Mouse (Mus musculus): ENCODE results near the gene Slc25a11.

The Slc25a11 gene

DNA sequence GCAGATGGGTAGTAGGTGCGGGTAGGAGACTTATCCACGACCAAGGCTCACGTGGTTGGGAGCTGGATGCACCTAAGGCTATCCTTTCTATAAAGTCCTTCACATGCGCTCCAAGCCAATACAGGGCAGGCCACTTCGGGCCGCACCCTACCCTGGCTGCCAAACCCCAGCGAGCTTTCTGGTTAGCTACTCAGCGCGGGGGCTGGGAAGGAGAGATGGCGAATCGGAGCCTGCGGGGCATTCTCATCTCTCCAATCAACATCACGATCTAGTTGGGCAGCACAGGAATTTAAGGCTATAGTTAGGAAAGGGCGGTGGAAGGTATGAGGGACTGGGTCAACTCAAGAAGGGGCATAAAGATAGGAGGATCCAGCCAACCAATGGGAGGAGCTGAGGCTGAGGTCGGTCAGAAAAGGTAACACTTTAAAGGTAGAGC, 21.1 kb upstream of the Slc25a11 start:
- DNase-seq (ENCODE audit: low spot score in 2 of 2) = no peak

DNA sequence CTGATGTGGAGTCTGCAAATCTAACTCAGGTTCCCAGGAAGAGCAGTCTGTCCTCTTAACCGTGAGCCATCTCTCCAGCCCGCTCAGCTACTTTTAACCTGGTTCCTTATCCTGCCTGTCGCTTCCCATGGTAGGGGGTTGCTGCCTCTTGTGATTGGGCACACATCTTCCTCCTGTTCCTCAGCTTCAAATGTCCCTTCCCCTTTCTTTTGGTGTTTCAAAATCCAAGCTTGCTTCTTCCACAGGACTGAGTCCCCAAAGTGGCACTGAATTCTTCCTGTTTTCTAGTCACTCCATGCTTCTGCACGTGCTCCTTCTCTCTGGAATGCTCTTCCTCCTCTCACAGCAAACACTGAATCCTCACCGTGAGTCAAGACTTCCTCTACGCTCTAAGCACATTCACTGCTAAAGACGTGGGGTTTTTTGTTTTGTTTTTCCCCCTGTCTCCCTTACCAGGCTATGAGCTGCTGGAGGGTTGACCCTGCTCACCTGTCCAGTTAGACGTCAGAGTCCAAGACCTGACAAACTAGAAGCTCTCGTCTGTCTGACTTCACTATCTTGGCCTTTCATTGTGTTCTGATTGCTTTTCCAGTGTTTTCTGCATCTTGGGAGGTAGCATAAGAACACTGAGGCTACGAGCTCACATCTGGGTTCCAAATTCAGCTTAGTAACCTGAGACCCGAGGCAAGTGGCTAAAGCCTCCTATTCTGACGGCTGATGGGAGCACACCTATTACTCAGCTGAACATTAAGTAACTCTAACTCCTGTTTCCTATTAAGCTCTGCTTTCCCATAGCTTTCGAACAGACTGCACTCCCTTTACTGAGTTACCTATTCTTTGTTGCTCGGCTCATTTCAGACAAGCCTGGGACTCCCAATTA, 20.2 kb upstream of the Slc25a11 start:
- DNase-seq (ENCODE audit: low spot score in 2 of 2) = no peak

DNA sequence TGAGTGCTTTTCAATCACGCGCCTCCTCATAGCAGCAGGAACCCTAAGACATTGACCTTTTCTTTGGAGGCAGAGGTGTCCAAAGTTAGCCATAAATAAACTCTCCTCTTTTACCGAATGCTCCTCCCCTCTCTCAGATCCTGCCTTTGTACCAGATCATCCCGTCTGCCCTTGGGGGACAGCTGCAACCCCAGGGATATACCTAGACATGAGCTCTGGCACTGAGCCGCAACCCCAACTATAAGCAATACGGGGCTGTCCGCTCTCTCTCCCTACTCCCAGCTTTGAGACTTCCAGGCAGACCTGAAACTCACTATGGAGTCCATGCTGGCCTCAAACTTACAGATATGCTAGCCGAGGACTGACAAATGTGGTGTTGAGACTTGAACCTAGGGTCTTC, 19.4 kb upstream of the Slc25a11 start:
- DNase-seq (ENCODE audit: low spot score in 2 of 2) = no peak

DNA sequence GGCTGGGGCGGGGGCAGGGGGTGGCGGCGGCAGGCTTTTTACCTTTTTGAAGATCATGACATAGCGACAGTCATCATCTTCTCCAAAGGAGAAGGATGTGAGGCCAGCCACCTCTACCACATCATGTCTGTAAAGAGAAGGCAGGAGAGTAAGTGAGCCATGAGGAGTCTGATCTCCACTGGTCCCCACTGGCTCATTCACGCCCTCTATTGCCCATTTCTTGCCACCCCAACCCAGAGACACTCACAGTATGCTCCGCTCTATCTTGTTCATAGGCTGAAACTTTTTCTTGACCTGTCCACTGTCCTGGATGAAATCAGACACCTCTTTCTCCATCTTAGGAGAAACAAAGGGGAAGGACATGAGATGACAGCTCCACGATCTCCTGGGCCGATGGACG, 17.5 kb upstream of the Slc25a11 start:
- no peak for DNase-seq (ENCODE audit: low spot score in 2 of 2)

DNA sequence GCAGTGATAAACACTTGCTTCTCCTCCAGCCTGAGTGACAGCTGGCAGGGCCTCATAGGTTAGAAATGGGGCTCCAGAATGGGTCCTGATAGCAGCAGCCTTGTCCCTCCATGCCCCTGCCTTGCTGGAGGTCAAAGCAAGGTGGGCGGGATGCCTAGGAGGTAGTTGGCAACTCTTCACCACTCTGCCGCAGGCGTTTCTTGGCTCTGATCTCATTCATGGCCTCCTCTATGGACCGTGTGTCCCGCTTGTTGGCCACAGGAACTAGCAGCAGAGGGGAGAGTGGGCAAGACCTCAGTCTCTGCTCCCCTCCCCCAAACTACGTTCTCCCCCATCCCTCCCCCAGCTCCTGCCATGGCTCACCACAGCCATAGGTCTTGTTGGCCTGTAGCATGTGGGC, 16.7 kb upstream of the Slc25a11 start:
- no peak for DNase-seq (ENCODE audit: low spot score in 2 of 2)

DNA sequence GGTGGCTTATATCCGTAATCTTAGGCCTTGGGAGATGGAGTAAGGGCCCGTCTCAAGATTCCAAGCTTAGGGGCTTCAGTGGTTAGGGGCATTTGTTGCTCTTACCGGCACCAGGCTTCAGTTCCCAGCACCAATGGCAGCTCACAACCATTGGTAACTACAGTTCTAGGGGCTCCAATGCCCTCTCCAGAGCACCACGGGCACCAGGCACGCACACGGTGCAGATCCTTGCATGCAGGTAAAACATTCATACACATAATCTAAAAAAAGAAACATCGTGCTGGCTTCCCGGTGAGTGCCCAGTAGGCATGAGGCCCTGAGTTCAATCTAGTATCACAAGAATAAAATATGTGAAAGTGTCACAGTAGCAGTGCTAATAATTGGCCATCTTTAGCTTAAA, 15.8 kb upstream of the Slc25a11 start:
- DNase-seq (ENCODE audit: low spot score in 2 of 2) = no peak

DNA sequence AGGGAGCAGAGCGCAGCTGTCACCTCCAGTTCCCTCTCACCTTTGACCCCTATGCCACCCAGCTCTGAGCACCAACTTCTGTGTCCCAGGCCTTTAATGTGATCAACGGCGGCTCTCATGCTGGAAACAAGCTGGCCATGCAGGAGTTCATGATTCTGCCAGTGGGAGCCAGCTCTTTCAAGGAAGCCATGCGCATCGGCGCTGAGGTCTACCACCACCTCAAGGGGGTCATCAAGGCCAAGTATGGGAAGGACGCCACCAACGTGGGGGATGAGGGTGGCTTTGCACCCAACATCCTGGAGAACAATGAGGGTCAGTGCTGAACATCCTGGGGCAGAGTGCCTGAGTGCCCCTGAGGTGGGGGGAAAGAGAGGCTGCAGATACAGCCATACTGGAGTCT, 13.3 kb upstream of the Slc25a11 start:
- DNase-seq (ENCODE audit: low spot score in 2 of 2) = no peak

DNA sequence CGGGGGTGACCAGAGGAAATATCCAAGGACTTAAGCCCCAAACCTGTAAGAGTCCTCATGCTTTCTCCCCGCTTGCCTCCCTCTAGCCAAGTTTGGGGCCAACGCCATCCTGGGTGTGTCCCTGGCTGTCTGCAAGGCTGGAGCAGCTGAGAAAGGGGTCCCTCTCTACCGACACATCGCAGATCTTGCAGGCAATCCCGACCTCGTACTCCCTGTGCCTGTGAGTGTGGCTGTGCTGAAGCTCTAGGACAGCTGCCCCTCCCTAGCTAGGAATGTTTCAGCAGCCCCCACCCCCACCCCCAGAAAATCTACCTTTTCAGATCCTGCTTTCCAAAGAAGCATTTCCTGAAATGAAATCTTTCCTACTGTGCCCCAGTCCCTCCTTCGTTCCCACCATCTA, 11.7 kb upstream of the Slc25a11 start:
- DNase-seq (ENCODE audit: low spot score in 2 of 2) = no peak

DNA sequence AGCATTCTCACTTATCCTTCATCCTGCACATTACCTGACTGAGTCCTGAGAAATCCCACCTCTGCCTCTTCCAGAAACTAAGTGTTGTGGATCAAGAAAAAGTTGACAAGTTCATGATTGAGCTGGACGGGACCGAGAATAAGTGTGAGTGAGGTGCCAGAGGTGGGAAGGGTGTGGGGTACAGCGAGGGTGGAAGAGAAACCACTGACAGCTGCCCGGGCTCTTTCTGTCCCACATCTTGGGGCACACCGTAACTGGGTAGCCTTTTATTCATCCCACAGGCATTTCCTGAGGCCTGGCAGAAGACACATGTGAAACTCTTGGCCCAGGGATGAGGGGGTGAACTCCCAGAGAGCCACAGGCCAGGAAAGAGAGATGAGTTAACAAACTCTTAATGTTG, 11.2 kb upstream of the Slc25a11 start:
- DNase-seq (ENCODE audit: low spot score in 2 of 2) = no peak

DNA sequence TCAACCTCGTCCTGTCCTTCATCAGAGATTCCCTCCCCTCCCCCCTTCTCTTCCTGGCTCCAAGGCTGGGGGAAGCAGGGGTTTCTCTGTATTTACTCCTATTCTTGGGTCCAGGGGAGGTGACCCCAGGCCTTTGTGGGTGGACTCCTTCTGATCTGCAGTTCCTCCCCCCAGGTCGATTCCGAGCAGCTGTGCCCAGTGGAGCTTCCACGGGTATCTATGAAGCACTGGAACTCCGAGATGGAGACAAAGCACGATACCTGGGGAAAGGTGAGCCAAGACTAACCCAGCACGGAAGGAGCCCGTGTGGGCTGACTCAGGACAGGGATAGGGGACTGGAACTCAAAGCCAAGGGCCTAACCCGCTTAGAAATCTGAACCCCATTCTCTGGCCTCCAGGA, 10.7 kb upstream of the Slc25a11 start:
- no peak for DNase-seq (ENCODE audit: low spot score in 2 of 2)

DNA sequence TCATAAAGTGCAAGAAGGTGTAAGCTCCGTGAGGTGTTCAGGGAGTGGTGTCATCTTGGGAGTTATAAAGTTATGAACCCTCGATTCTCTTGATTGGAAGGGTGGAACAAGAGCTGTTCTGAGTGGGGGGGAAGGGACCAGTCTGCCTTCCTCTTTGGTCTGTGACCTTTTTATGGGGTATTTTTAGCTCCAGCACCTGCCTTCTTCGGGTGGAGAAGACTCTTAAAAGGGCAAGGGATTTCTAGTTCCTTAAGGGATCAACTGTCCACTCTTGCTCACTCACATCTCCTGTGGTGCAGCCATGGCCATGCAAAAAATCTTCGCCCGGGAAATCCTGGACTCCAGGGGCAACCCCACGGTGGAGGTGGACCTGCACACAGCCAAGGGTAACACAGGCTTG, 10.3 kb upstream of the Slc25a11 start:
- peak in 1 of 2 experiments; percentile 53 for DNase-seq (ENCODE audit: low spot score in 2 of 2)

DNA sequence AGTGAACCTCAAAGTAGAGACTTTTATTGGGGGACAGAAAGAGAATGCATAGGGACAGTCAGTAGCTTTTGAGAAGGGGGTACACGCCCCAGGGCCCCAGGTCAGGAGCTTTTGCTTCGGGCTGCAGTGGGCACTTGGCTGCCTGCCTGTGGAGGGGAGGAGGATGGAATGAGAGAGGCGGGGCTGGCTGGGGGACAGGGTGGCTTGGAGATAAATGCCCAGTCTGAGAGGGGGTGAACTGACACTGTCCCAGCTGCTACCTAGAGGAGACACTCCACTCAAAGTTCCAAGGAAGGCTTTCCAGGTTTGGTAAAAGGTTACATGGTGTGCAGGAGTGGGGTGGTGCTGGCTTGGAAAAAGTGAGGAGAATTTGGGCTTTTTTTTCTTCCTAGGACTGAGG, 9.7 kb upstream of the Slc25a11 start, which contains the start of gene Eno3:
Gene Eno3 (plus strand): TSS at position 239 of the 400 bp plus-strand sequence.
- DNase-seq (ENCODE audit: low spot score in 2 of 2) = no peak

DNA sequence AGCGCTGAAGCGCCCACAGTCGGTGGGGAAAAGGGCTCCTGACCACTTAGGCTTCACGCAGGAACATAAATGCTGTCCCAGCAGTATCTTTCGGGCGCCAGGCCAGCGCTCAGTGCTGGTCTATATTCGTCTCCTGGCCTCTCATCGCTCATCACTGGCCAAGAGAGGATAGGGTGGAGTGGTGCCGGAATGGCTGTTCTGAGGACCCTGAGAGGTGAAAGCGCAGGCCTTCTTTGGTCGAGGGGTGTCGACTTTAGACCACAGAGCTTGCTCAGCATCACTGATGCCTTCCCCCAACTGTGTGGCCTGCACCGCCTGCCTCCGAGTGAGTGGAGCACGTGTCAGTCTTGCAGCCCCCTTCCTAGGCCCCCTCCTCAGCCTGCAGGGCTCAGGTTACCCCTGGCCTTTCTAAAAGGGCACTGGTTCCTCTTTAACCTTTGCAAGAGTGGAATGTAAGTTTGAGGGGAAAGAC, 9.2 kb upstream of the Slc25a11 start:
- DNase-seq (ENCODE audit: low spot score in 2 of 2) = no peak

DNA sequence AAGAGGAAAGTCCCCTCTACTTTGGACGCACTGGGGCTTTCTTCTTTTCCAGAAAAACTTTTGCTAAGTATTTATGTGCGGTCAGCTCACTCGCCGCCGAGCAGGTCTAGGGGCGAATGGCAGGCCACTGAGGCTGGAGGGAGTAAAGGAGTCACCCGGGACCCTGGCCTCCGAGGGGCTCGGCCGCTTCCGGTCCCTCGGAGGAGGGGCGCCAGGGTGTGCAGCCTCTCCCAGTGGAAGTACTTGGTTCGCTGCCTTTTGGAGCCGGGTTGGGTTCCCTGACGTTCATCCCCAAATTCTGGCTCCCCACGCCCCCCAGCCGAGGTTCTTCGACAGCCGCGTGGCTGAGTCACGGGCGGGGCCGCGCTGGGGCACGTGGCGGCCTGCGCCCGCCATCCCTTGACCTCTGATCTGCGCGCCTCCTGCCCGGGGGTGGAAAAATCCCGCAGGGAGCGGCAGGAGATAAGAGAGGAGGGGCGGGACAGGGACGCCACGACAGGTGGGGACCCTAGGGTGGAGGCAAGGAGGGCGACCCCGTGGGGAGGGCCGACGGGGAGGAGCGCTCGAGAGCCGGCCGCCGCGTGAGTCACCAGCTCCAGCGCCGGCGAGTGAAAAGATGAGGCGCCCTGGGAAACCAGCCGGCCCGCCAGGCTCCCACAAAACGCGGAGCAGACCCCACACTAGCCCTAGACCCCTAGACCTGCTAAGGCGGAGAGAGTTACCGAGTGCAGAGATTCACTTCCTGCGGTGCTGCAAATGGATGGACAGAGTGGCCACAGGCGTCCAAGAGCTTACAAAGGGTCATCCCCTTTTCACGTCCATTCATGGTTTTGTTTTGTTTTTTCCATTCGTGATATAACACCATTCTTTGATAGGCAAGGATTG, 8.5 kb upstream of the Slc25a11 start:
- peak in 1 of 2 experiments; percentile 62 for DNase-seq (ENCODE audit: low spot score in 2 of 2)

DNA sequence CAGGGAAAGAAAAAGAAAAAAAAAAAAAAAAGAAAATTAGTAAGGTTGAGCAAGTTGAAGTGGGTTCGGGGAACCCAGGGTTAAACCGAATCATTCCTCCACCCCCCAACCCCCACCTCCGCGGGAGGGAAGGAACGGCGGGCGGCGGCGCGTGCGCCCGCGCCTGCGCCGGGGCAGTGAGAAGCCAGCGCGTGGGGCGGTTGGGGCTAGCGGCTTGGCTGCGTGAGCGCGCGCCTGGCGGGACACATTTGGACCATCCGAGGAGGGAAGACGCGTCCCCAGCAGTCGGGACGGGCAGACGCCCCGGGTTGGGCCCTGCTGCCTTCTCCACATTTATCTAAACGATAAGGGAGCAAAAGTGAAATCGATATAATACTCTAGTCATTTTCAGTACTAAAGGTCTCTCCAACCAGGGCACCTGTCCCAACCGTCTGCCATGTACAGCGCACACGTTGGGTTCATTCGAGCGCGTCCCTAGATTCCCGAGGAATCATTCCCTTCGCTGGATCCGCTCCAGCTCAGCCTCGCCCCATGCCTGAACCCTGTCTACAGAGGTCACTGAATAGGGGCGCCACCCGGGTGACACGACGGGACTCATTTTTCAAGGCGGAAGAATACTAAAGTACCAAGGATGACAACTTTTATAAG, 7.8 kb upstream of the Slc25a11 start:
- DNase-seq (ENCODE audit: low spot score in 2 of 2) = peak; percentile 78 to 81

DNA sequence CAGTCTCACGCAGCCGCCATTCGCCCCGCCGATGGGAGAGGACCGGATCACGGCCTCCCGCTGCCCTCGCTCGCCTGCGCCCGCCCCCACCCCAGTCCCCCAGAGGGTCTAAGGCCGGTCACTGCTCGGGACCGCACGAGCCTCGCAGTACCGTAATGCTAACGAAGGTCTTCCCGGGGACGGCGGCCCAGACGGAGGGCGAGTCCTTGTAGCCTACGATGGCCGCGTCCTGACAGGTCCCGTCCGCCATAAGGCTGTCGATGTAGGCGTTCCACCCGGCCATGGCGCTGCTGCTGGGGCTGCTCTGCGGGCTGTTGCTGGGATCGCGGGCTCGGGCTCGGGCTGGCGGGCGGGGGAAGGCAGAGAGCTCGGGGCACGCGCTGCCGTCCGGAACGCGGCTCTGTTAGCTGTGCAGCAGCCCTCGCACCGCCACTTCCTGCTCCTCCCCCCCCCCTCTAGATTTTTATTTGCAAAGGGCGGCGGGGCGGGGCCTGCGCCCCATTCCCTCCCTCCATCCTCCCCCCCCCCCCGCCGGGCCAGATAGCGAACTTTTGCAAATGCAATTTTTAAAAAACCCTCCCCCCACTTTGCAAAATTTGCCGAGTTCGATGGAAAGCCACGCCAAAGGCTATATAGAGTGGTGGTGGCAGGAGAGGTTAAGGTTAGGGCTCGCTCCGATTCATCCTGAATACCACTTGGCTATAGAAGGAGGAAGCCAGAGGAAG, 7.1 kb upstream of the Slc25a11 start, which contains the start of gene Pfn1:
Gene Pfn1 (minus strand): TSS at position 447 of the 725 bp plus-strand sequence.
- DNase-seq (ENCODE audit: low spot score in 2 of 2) = peak; percentile 80 to 82

DNA sequence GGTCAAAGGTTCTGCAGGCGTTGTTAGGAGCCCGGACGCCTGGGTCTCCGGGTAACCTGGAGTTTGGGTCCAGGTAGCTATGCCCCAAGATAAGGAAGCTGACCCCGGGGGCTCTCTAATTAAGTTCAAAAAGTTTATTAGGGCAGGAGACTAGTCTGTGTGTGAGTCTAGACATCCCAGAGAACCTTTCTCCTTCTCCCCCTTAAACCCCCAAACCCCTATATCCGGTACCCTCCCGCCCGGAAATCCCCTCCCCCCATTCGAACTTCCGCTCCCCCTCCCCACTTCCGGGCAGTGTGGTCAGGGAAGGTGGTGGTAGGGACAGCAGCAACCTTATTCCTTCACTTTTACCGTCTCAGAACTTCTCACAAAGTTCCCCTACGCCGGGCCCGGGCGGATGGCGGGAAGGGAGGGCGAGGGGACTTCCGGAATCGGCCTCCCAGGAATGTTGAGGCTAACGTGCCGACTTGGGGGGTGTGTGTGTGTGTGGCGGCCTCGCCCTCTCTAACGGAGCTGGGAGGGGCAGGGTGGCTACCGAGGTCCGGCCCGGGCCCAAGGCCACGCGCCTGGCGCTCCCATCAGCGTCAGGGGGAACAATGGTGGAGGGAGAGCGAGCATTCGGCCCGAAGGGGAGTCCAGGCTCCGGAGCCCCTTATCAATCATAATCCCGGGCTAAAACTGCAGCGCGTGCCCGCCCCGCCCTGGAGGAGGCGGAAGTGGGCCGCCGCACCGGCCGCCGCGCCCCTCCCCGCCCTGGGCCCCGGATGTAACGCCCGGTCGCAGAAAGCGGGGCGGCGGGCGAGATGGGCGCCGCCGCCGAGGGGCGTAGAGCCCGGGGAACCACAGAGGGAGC, 6.3 kb upstream of the Slc25a11 start:
- peak; percentile 80 to 81 for DNase-seq (ENCODE audit: low spot score in 2 of 2)

DNA sequence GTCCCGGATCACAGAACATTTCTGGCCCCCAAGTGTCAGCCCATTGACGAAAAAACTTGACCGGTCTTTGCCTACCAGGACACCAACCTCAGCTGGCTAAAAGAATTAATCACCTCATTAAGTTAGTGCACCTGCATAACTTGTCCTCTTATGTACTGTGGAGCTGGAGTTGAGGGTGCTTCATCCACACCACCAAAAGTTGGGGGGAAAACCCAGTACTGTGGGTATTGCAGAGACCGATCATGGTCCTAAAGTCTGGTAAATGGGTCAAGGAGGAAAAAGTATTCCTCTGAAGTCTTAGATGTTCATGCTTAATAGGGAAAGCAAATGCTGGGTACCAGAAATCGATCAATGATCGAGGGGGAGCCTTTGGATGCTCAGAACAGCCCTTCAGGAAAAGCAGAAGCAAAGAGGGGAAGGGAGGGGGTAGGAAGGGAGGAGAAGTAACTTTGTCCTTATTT, 5.6 kb upstream of the Slc25a11 start:
- DNase-seq (ENCODE audit: low spot score in 2 of 2) = no peak

DNA sequence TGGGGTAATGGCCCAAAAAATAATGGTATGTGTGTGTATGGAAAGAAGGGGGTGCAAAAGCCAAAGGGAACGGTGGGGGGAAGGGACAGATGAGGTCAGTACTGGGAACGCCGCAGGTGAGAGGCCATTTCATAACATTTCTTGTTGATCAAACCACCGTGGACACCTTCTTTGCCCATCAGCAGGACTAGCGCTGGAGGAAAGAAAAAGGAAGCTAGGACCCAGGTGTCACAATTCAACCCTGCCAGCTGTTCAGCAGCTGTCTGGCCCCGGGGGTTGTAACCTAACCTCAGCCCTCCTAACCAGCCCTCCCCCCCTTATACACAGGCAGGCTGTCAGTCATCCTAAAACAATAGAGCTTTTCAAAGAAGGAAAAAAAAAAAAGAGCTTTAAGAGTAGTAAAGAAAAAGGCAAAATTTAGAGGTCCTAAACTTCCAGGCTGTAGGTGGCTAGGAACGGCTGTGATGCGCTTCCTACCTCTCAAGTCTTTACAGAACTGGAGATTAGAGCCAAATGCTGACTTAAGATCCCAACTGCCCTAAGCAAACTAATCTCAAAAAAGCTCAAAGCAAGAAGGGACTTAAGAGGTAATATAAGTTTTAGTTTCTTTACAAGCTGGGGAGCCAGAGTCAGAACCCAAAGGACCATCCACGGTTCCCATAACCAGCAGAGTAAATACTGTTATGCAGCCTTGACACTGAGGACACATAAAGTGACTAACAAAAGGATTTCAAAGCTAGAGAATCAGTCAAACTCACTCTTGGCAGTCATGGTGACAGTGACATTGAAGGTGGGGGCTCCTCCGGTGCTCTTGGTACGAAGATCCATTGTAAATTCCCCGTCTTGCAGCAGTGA, 5.0 kb upstream of the Slc25a11 start:
- DNase-seq (ENCODE audit: low spot score in 2 of 2) = peak in 1 of 2 experiments; percentile 49
